Mouse (Mus musculus) lung, postnatal 0 days (tissue): Measurements from ENCODE around the gene Pbx4.

Source experiments
- CTCF ChIP-seq: IDR thresholded peaks from 2 replicates; pipeline ENCODE4 v1.5.1; 2016; ENCODE audit warnings: antibody characterized with exemption, mild to moderate bottlenecking
- EP300 ChIP-seq: IDR thresholded peaks from 2 replicates; pipeline ENCODE4 v1.6.1; 2016; ENCODE audit warnings: antibody characterized with exemption, mild to moderate bottlenecking, control low read depth

GRCm38 (mm10) chr8:69805086-69805485 lies 27.2 kb upstream of the Pbx4 start:
- no peak for TF ChIP-seq EP300
- no peak for TF ChIP-seq CTCF
